Mouse (Mus musculus) kidney, postnatal 0 days (tissue): ENCODE results near the gene Gm14147. TPM values are rescaled to one million over a fixed set of nuclear protein-coding genes. Genes with fewer than 3 reads are reported as not detected.
"Not testable (repeated sequence)": the region's sequence is repeated elsewhere in the genome, so short reads cannot be mapped to it uniquely, and the experiment has no call there.

Experiments
- ATAC-seq: fragments of 200-750 bp; cut with Nextera tagmentation; replicated peaks from 2 replicates; pipeline ENCODE4 v1.8.0; 2017; ENCODE audit warnings: low read depth, moderate number of reproducible peaks, moderate TSS enrichment, moderate library complexity; ENCODE audit not compliant: low FRiP score
- DNase-seq: peaks from one replicate; pipeline ENCODE4 v3.0.0-alpha.2; 2016; ENCODE audit warnings: low spot score
- H3K27ac ChIP-seq: fragments of 300-500 bp; sonication (generic); 2 replicates; pipeline ENCODE4 v1.5.1; 2014; ENCODE audit warnings: mild to moderate bottlenecking
- H3K27me3 ChIP-seq: fragments of 300-500 bp; sonication (generic); 2 replicates; pipeline ENCODE4 v1.6.1; 2014; ENCODE audit warnings: low read length, mixed read lengths; ENCODE audit not compliant: insufficient read depth
- H3K36me3 ChIP-seq: fragments of 300-500 bp; sonication (generic); 2 replicates; pipeline ENCODE4 v1.6.1; 2014; ENCODE audit warnings: low read length, mixed read lengths; ENCODE audit not compliant: insufficient read depth
- H3K4me1 ChIP-seq: fragments of 300-500 bp; sonication (generic); replicated peaks from 2 replicates; pipeline ENCODE4 v1.6.1; 2014; ENCODE audit warnings: antibody characterized with exemption, low read length, mixed read lengths; ENCODE audit not compliant: insufficient read depth
- H3K4me2 ChIP-seq: fragments of 300-500 bp; sonication (generic); 2 replicates; pipeline ENCODE4 v1.6.1; 2014; ENCODE audit warnings: mild to moderate bottlenecking, low read length, moderate library complexity, mixed read lengths
- H3K4me3 ChIP-seq: fragments of 300-500 bp; sonication (generic); replicated peaks from 2 replicates; pipeline ENCODE4 v1.5.1; 2014; ENCODE audit warnings: low read depth, low read length
- H3K9ac ChIP-seq: fragments of 300-500 bp; sonication (generic); 2 replicates; pipeline ENCODE4 v1.6.1; 2014; ENCODE audit warnings: low read depth, low read length
- H3K9me3 ChIP-seq: fragments of 300-500 bp; sonication (generic); replicated peaks from 2 replicates; pipeline ENCODE4 v1.6.1; 2016; ENCODE audit warnings: low read length, inconsistent platforms, mixed read lengths
- CTCF ChIP-seq: IDR thresholded peaks from 2 replicates; pipeline ENCODE4 v1.5.1; 2016; ENCODE audit warnings: antibody characterized with exemption, low read depth, mild to moderate bottlenecking, moderate library complexity
- WGBS: fragments of 180-500 bp; shearing (Covaris S2); extraction: QIAGEN DNeasy Blood & Tissue Kit; methylation state at CpG from one replicate; pipeline ENCODE4 v1.1.7; 2014; 5-methylcytosine and 5-hydroxymethylcytosine counted together
- polyA plus RNA-seq: library from polyadenylated mRNA; unstranded; fragments of >200 nt; fragmentation: Nextera tagmentation; extraction: Ambion mirVana; gene quantifications from 2 replicates; pipeline ENCODE4 v1.2.1, GENCODE M21; 2015

Gm14147 gene
- not detected in 2 replicates for polyA plus RNA-seq

DNA sequence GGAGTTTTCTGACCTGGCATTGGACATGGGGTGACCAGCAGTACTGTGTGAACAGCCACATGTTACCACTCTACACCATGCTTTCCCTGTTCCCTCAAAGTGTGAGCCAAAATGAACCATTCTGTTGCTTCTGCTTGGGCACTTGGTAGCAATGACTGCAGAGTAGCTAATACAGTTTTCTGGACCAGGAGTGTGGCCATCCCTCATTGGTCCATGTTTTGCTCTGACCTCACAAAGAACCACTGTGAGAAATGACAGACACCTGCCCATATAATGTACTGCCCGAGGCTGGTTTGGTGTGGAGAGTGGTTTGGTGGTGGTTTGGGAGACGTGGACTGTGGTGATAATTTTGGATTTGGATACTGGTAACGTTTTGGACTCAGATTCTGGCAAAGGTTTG lies at the start of gene Gm14147:
TSS of gene Gm14147 (plus strand) at position 301 of the 400 bp plus-strand sequence.
- not testable (repeated sequence) for H3K36me3 ChIP-seq, H3K9ac ChIP-seq, H3K4me3 ChIP-seq, H3K27ac ChIP-seq, H3K4me1 ChIP-seq, ATAC-seq, DNase-seq, H3K27me3 ChIP-seq, H3K9me3 ChIP-seq, H3K4me2 ChIP-seq
- WGBS, result no CpG with 5 or more reads among the region's 3 CpGs

DNA sequence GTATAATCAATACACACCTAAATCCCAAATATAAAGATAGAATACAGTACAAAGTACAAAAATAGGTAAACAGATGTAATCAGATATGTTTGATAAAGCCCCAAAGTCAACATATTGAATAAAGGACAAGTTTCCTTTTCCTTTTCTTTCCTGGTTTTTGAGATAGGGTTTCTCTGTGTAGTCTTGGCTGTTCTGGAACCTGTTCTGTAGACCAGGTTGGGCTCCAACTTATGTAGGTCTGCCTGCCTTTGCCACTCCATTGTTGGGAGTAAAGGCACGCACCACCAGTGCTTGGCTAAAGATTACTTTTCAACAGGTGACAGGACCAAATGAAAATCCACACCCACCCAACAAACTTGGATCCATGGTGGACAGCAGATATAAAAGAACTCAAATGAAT lies 41.4 kb upstream of the Gm14147 start:
- no peak for ATAC-seq
- Histone ChIP-seq H3K36me3 (no peaks in the 10 kb centered on the region), H3K4me2 (no peak overlapping the region), H3K9me3 (no peaks in the 10 kb centered on the region), H3K4me3 (no peak overlapping the region), H3K27me3 (no peaks in the 10 kb centered on the region), H3K9ac (no peak overlapping the region), H3K4me1 (no peaks in the 10 kb centered on the region), H3K27ac (no peak overlapping the region)
- no peak for DNase-seq
- WGBS, result 85% methylated on average over 1 of the region's 1 CpGs
- no peak for TF ChIP-seq CTCF

DNA sequence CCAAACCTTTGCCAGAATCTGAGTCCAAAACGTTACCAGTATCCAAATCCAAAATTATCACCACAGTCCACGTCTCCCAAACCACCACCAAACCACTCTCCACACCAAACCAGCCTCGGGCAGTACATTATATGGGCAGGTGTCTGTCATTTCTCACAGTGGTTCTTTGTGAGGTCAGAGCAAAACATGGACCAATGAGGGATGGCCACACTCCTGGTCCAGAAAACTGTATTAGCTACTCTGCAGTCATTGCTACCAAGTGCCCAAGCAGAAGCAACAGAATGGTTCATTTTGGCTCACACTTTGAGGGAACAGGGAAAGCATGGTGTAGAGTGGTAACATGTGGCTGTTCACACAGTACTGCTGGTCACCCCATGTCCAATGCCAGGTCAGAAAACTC lies 5.8 kb upstream of the Gm14147 start, which contains the start of gene Gm14151:
TSS of gene Gm14151 (minus strand) at position 101 of the 400 bp plus-strand sequence.
- not testable (repeated sequence) for H3K4me1 ChIP-seq, H3K4me2 ChIP-seq, H3K27ac ChIP-seq, H3K36me3 ChIP-seq, H3K27me3 ChIP-seq, ATAC-seq, H3K9me3 ChIP-seq, DNase-seq, H3K4me3 ChIP-seq, H3K9ac ChIP-seq
- no CpG with 5 or more reads among the region's 3 CpGs for WGBS

Other genes with a start within 250 kb of the Gm14147 start
- 70.1 and 71.3 TPM in 2 replicates for gene Abhd12, start 193.5 kb upstream of the Gm14147 start, polyA plus RNA-seq
- 26.4 and 30.3 TPM in 2 replicates for gene Gins1, start 192.8 kb upstream of the Gm14147 start, polyA plus RNA-seq
- 6.5 and 6.7 TPM in 2 replicates for gene Ninl, start 58.9 kb upstream of the Gm14147 start, polyA plus RNA-seq
- gene Nanp, start 58.8 kb upstream of the Gm14147 start, polyA plus RNA-seq, result 46.3 and 48.1 TPM in 2 replicates
- not detected in 2 replicates for gene Gm14151, start 5.9 kb upstream of the Gm14147 start, polyA plus RNA-seq